In the genomic region with DNA sequence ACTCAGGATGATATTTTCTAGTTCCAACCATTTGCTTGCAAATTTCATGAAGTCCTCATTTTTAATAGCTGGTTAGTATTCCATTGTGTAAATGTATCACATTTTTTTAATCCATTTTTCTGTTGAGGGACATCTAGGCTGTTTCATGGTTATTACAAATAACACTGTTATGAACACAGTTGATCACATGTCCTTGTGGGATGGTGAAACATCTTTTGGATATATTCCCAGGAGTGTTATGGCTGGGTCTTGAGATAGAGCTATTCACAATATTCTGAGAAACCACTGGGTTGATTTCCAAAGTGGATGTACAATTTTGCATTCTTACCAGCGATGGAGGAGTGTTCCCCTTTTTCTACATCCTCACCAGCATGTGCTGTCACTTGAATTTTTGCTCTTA, we compare ENCODE assay signal across 15 mouse cellular contexts.
"Had no signal": no experiment of that assay in that cellular context is flagged by ENCODE, and none has a peak within 500 bp of the region (broad histone marks: within the 10 kb centered on the region; RNA-seq: fewer than 3 reads in every experiment).

No protein-coding gene starts in this region.

- H3K4me2 ChIP-seq: lung, embryonic 14.5 days; midbrain, embryonic 12.5 days; neural tube, embryonic 12.5 days; stomach, embryonic 15.5 days had no signal

- H3K27ac ChIP-seq: midbrain, embryonic 10.5 days; midbrain, embryonic 12.5 days; neural tube, embryonic 12.5 days; stomach, embryonic 15.5 days; stomach, postnatal 0 days had no signal

- H3K27me3 ChIP-seq: neural tube, embryonic 12.5 days had no signal

- H3K36me3 ChIP-seq: midbrain, embryonic 10.5 days; midbrain, embryonic 12.5 days; neural tube, embryonic 12.5 days; stomach, embryonic 15.5 days had no signal

- DNase-seq: lung, adult 18-20 months; lung, embryonic 14.5 days; lung, postnatal 10 days; lung, postnatal 4 days; midbrain, embryonic 14.5 days; right cerebral cortex, postnatal 14 days; thymus, adult 2 months; thymus, postnatal 25 days; thymus, postnatal 4 days had no signal

- H3K9ac ChIP-seq: lung, embryonic 14.5 days; midbrain, embryonic 12.5 days; neural tube, embryonic 12.5 days; stomach, embryonic 15.5 days had no signal

- ATAC-seq: midbrain, embryonic 16.5 days had no signal

- H3K9me3 ChIP-seq: midbrain, embryonic 10.5 days; midbrain, embryonic 12.5 days; neural tube, embryonic 12.5 days; stomach, embryonic 15.5 days had no signal

- H3K4me1 ChIP-seq: midbrain, embryonic 10.5 days; midbrain, embryonic 12.5 days; neural tube, embryonic 12.5 days; stomach, embryonic 15.5 days had no signal

- H3K4me3 ChIP-seq: midbrain, embryonic 10.5 days; midbrain, embryonic 12.5 days; neural tube, embryonic 12.5 days; stomach, embryonic 15.5 days had no signal
